Mouse (Mus musculus) E14TG2a.4 (cell line): ENCODE measurements around the gene Tle6.

Experiments
- CTCF ChIP-seq: conservative IDR thresholded peaks from 2 replicates; pipeline ENCODE4 v1.5.1; 2014; ENCODE audit warnings: low read length
- NANOG ChIP-seq: IDR thresholded peaks from 2 replicates; pipeline ENCODE4 v1.6.1; 2014; ENCODE audit warnings: borderline replicate concordance, low read length, mixed read lengths
- POU5F1 ChIP-seq: IDR thresholded peaks from 2 replicates; pipeline ENCODE4 v1.6.1; 2014; ENCODE audit warnings: low read length, borderline replicate concordance

- TF ChIP-seq CTCF (no peak), POU5F1 (no peak), NANOG (no peak)
These were observed 37.4 kb downstream of the Tle6 start for GRCm38 (mm10) chr10:81563481-81563880.
